8 mouse cellular contexts compared by ENCODE assay signal in the genomic region with DNA sequence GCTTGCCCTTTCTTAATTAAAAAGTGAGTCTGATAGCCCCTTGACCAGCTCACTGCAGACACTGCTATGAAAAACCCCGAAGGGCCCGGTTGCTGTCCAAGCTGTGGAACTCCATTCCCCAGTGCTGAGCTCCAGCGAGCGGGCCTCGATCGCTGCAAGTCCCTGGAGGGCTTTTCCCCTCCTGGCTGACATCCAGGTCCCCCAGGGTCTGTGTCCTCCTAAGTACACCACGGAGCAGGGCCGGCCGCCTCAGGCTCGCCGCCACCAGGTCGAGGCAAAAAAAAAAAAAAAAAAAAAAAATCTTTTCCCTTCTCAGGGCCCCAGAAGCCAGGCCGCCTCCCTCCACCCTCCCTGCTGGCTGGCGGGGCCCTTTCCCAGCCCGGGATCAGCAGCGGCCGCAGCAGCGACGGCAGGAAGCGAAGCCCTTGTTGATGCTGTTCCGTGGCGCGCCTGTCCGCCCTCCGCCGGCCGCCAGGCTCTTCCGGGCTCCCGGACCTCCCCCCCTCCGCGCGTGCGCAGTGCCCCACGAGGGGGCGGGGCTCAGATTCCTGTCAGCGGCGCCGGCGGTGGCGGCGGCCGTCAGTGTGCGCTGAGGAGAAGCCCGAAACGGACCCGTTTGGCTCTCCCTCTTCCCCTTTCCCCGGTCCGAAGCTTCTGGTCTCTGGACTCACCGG. TPM values are rescaled to one million over a fixed set of nuclear protein-coding genes. Genes with fewer than 3 reads are reported as not detected.
DNase-seq lines count a peak whose midpoint lies in the region; ATAC-seq and TF ChIP-seq lines count a peak whose summit lies in the region.

A gene (plus strand): TSS at position 543 of the 674 bp plus-strand sequence.

- peaks cover 2% of the 10 kb centered on the region; the same call in 1 of the 2 replicates for H3K79me2 ChIP-seq in heart, adult 2 months (replicated peaks; ENCODE audit: control insufficient read depth, insufficient read depth, low read length)

- peak within 1 kb of the TSS; percentile 96 for H3K4me3 ChIP-seq in embryonic facial prominence, embryonic 13.5 days
- H3K4me3 ChIP-seq in heart, adult 2 months = peak within 1 kb of the TSS; percentile 97
- H3K4me3 ChIP-seq in limb, embryonic 13.5 days = peak within 1 kb of the TSS; percentile 97
- peak within 1 kb of the TSS; percentile 98 for H3K4me3 ChIP-seq in midbrain, embryonic 16.5 days (ENCODE audit: low read depth, low read length)

- no peaks in the 10 kb centered on the region for H3K36me3 ChIP-seq in embryonic facial prominence, embryonic 13.5 days
- peaks cover 12% of the 10 kb centered on the region; the same call in 1 of the 2 replicates for H3K36me3 ChIP-seq in heart, adult 2 months (ENCODE audit: control insufficient read depth, insufficient read depth, low read length)
- no peaks in the 10 kb centered on the region for H3K36me3 ChIP-seq in limb, embryonic 13.5 days
- H3K36me3 ChIP-seq in midbrain, embryonic 16.5 days (ENCODE audit: control insufficient read depth, insufficient read depth, low read length) = no peaks in the 10 kb centered on the region

- H3K9ac ChIP-seq in embryonic facial prominence, embryonic 13.5 days = peak within 1 kb of the TSS; percentile 97
- peak within 1 kb of the TSS; percentile 97 for H3K9ac ChIP-seq in heart, adult 2 months (ENCODE audit: low read depth, low read length)
- H3K9ac ChIP-seq in limb, embryonic 13.5 days = peak within 1 kb of the TSS; percentile 97
- peak within 1 kb of the TSS; percentile 90 for H3K9ac ChIP-seq in midbrain, embryonic 16.5 days (ENCODE audit: low read depth, low read length)

- no peaks in the 10 kb centered on the region for H3K27me3 ChIP-seq in embryonic facial prominence, embryonic 13.5 days
- no peaks in the 10 kb centered on the region for H3K27me3 ChIP-seq in heart, adult 2 months (ENCODE audit: control insufficient read depth, insufficient read depth, low read length)
- H3K27me3 ChIP-seq in limb, embryonic 13.5 days = no peaks in the 10 kb centered on the region
- H3K27me3 ChIP-seq in midbrain, embryonic 16.5 days (ENCODE audit: control insufficient read depth, insufficient read depth, low read depth, low read length) = no peaks in the 10 kb centered on the region

- H3K4me1 ChIP-seq in embryonic facial prominence, embryonic 13.5 days = peaks cover 25% of the 10 kb centered on the region
- peaks cover 1% of the 10 kb centered on the region for H3K4me1 ChIP-seq in heart, adult 2 months (ENCODE audit: control insufficient read depth, insufficient read depth, low read length)
- peaks cover 24% of the 10 kb centered on the region for H3K4me1 ChIP-seq in limb, embryonic 13.5 days
- H3K4me1 ChIP-seq in midbrain, embryonic 16.5 days (ENCODE audit: control insufficient read depth, insufficient read depth, low read length) = peaks cover 16% of the 10 kb centered on the region

- H3K27ac ChIP-seq in embryonic facial prominence, embryonic 13.5 days = peak within 1 kb of the TSS; percentile 98
- H3K27ac ChIP-seq in heart, adult 2 months = peak within 1 kb of the TSS; percentile 97
- peak within 1 kb of the TSS; percentile 98 for H3K27ac ChIP-seq in limb, embryonic 13.5 days
- H3K27ac ChIP-seq in midbrain, embryonic 16.5 days (ENCODE audit: low read length) = peak within 1 kb of the TSS; percentile 97

- intact Hi-C loops in heart, adult 2 months (cut with DNase I) = loop anchor here (2.0 to 10.0 kb wide), 3 partner anchors 41 to 178 kb away; no protein-coding TSS in a partner anchor

- TF ChIP-seq CTCF in heart, adult 2 months (IDR thresholded peaks at IDR 0.05) = peak; percentile 37

- H3K4me2 ChIP-seq in embryonic facial prominence, embryonic 13.5 days = peak within 1 kb of the TSS; percentile 80
- peak within 1 kb of the TSS; percentile 71 for H3K4me2 ChIP-seq in limb, embryonic 13.5 days (replicated peaks)
- H3K4me2 ChIP-seq in midbrain, embryonic 16.5 days (ENCODE audit: low read length) = peak within 1 kb of the TSS; percentile 71

- peak; percentile 96 for DNase-seq in 3134 (ENCODE audit: extremely low read depth, insufficient read length, low spot score)
- peak; percentile 96 for DNase-seq in adrenal gland, postnatal 36 days
- peak; percentile 98 to 100 for DNase-seq in heart, adult 2 months
- DNase-seq in kidney, adult 8-10 months = peak; percentile 95 to 99
- peak; percentile 96 to 100 for DNase-seq in spleen, postnatal 10 days (ENCODE audit: low spot score in 2 of 2)

- no peak; the same call in none of the 2 replicates for TF ChIP-seq EP300 in heart, adult 2 months (IDR thresholded peaks at IDR 0.05; ENCODE audit: insufficient read depth, low read depth, low read length)

- H3K9me3 ChIP-seq in embryonic facial prominence, embryonic 13.5 days = no peaks in the 10 kb centered on the region
- no peaks in the 10 kb centered on the region for H3K9me3 ChIP-seq in limb, embryonic 13.5 days
- H3K9me3 ChIP-seq in midbrain, embryonic 16.5 days (replicated peaks; ENCODE audit: control insufficient read depth, low read length, poor library complexity, severe bottlenecking) = no peaks in the 10 kb centered on the region

- peak; percentile 95 for ATAC-seq in embryonic facial prominence, embryonic 13.5 days (ENCODE audit: insufficient number of reproducible peaks, insufficient read depth, low FRiP score, low TSS enrichment, low read depth)
- peak; percentile 93 for ATAC-seq in limb, embryonic 13.5 days (ENCODE audit: low FRiP score, low read depth)
- ATAC-seq in midbrain, embryonic 16.5 days = peak; percentile 91

- WGBS in embryonic facial prominence, embryonic 13.5 days = under 1% methylated on average over 47 of the region's 49 CpGs
- WGBS in heart, adult 2 months = under 1% methylated on average over 49 of the region's 49 CpGs
- under 1% methylated on average over 35 of the region's 49 CpGs for WGBS in limb, embryonic 13.5 days
- under 1% methylated on average over 45 of the region's 49 CpGs for WGBS in midbrain, embryonic 16.5 days

- peak; percentile 88 for TF ChIP-seq POLR2A in heart, adult 2 months (IDR thresholded peaks at IDR 0.05; ENCODE audit: insufficient read depth, low read depth, low read length)

RNA-seq across cellular contexts. Expression of the gene that starts here (rescaled TPM):
- total RNA-seq in adrenal gland, postnatal 36 days (2021) = 100 to 1,000 TPM; 127 to 137 TPM
- 23.5 and 28.8 TPM in 2 replicates for polyA plus RNA-seq in embryonic facial prominence, embryonic 13.5 days (2015; fragmentation: Nextera tagmentation; extraction: Ambion mirVana)
- total RNA-seq in heart, adult 2 months (2021) = 10 to 100 TPM; 22.5 to 25.0 TPM
- 12.5 and 25.4 TPM in 2 replicates for polyA plus RNA-seq in heart, adult 2 months (2012; rRNA removed)
- 21.4 and 22.5 TPM in 2 replicates for polyA plus RNA-seq in limb, embryonic 13.5 days (2015; fragmentation: Nextera tagmentation; extraction: Ambion mirVana)
- polyA plus RNA-seq in midbrain, embryonic 16.5 days (2015; fragmentation: Nextera tagmentation; extraction: Ambion mirVana) = 8.8 and 11.2 TPM in 2 replicates

Comparison
In these comparisons a context has a peak if more than half of its experiments do, and no peak if none do; other contexts are left out.
1. Peak in every context shown above with its lines: DNase-seq, ATAC-seq, H3K4me3 ChIP-seq and H3K27ac ChIP-seq.
2. RNA of the gene that starts here (total RNA-seq): 127 to 137 TPM in adrenal gland, postnatal 36 days; 22.5 to 25.0 TPM in heart, adult 2 months; every median in the first group is over 4 times any median in the second.